Mouse (Mus musculus): Measurements from ENCODE around the gene Agrn. TPM values are rescaled to one million over a fixed set of nuclear protein-coding genes. Genes with fewer than 3 reads are reported as not detected.
A peak's percentile ranks its signal among the peaks of the same experiment; 100 is the strongest.

Gene Agrn
- polyA plus RNA-seq, 1 experiment from 2014 or later = 100 TPM

- peak; percentile 92 for ATAC-seq (ENCODE audit: low FRiP score)
- peak overlapping the region; percentile 81 for H3K4me3 ChIP-seq (replicated peaks)
- WGBS = 0% methylated on average over 24 of the region's 26 CpGs
- no peaks in the 10 kb centered on the region for H3K36me3 ChIP-seq
- no peaks in the 10 kb centered on the region for H3K9me3 ChIP-seq (replicated peaks)
- H3K27me3 ChIP-seq (replicated peaks) = no peaks in the 10 kb centered on the region; the same call in 1 of the 2 replicates
- H3K9ac ChIP-seq (replicated peaks) = peak overlapping the region; percentile 62
- peaks cover 47% of the 10 kb centered on the region for H3K4me1 ChIP-seq
- peak overlapping the region; percentile 95 for H3K27ac ChIP-seq (replicated peaks)
- H3K4me2 ChIP-seq = peak overlapping the region; percentile 89
These were observed 529 bp upstream of the Agrn start for GRCm38 (mm10) chr4:156197829-156198205.

DNA sequence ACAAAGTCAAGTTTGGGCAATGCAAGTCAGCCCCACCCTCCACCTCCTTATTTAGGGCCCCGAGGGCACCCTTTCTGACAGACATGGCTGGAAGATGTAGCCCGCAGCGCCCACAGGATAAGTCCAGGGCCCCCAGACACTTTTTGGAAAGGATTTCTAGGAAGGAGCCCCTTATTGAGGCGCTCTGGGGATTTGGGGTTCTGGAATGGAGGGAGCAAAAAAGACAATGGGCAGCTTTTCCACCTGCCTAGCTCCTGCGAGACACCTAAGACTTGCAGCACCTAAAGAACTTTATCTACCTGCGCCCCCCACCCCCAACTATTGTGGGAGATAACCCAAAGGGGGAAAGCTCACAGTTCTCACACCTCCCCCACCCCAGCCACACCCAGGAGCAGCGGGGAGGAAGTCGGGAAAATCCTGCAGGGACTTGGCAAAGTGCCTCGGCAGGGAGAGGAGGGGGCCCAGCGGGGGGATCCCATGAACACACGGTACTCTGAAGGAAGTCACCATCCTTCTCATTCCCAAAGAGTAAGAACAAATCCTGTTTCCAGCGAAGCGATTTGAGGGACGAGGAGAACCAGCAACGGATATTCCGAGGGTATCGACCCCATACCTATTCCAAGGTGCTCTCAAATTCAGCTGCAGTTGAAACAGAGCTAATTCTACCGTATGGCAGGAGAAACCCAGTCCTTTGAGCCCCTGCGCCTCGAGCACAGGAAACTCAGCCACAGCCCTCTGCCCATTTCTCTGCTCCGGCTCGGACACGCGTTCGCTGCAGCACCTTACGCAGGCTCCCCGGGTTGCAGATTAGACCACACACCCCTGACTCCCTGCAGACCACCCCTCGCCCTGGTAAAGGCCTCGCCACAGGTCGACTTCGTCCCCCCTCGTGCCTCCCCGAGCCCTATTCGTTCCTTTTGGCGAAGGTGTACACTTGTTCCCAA lies 1.1 kb downstream of the Agrn start:
- H3K4me1 ChIP-seq = peaks cover 52% of the 10 kb centered on the region
- 5% methylated on average over 35 of the region's 35 CpGs for WGBS
- no peak for ATAC-seq (ENCODE audit: low FRiP score)
- H3K27me3 ChIP-seq (replicated peaks) = no peaks in the 10 kb centered on the region
- peak overlapping the region; percentile 94 for H3K9ac ChIP-seq (replicated peaks)
- H3K4me2 ChIP-seq = peak overlapping the region; percentile 89
- peak overlapping the region; percentile 81 for H3K4me3 ChIP-seq (replicated peaks)
- peak overlapping the region; percentile 84 for H3K27ac ChIP-seq (replicated peaks)
- peaks cover 9% of the 10 kb centered on the region for H3K36me3 ChIP-seq
- H3K9me3 ChIP-seq (replicated peaks) = no peaks in the 10 kb centered on the region

DNA sequence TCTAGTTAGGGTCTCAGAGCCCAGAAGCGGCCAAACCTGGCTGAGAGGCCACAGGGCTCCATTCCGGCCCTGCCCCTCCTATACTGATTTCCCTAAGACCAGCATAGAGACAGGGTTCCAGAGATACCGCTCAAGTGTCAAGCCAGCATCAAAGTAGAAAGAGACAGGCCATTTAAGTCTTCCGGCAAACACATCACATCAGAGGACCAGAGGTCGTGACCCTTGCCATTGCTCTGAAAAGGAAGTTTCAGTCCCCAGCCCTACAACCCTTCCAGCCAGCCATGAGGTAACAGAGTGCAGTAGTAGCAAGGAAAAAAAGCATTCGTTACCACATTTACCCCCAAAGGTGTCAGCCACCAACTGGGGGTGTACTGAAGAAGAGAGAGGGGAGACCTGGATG lies 2.9 kb downstream of the Agrn start:
- no peak overlapping the region for H3K27ac ChIP-seq (replicated peaks)
- no peaks in the 10 kb centered on the region for H3K9me3 ChIP-seq (replicated peaks)
- no peak overlapping the region for H3K4me3 ChIP-seq (replicated peaks)
- 34% methylated on average over 6 of the region's 6 CpGs for WGBS
- peaks cover 21% of the 10 kb centered on the region for H3K36me3 ChIP-seq
- ATAC-seq (ENCODE audit: low FRiP score) = no peak
- H3K27me3 ChIP-seq (replicated peaks) = no peaks in the 10 kb centered on the region
- H3K9ac ChIP-seq (replicated peaks) = no peak overlapping the region; the same call in 1 of the 2 replicates
- peak overlapping the region; percentile 89 for H3K4me2 ChIP-seq
- peaks cover 69% of the 10 kb centered on the region for H3K4me1 ChIP-seq

GRCm38 (mm10) chr4:156193906-156194305 lies 3.4 kb downstream of the Agrn start:
- ATAC-seq (ENCODE audit: low FRiP score) = no peak
- Histone ChIP-seq H3K9ac (replicated peaks) (no peak overlapping the region; the same call in 1 of the 2 replicates), H3K4me2 (peak overlapping the region; percentile 89), H3K27ac (replicated peaks) (no peak overlapping the region), H3K9me3 (replicated peaks) (no peaks in the 10 kb centered on the region), H3K36me3 (peaks cover 21% of the 10 kb centered on the region), H3K4me3 (replicated peaks) (no peak overlapping the region), H3K4me1 (peaks cover 73% of the 10 kb centered on the region), H3K27me3 (replicated peaks) (no peaks in the 10 kb centered on the region)
- 71% methylated on average over 5 of the region's 5 CpGs for WGBS

DNA sequence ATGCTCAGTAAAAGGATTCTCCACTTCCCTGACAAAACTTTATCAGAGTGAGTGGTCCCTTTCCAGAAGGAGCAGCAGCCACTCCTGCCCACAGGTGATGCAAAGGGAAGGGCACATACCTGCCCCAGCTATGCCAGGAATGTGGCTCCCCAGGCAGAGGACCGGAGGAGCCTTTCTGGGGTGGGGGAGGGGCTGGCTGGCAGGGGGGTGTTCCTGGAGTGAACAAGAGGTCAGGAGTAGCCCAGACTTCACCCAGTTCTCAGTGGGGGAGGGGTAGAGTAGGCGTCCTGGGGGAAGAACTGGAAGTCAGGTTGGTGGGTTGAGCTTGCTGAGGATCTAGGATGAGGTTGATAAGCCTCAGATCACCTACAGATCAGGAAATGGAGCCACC lies 4.1 kb downstream of the Agrn start:
- H3K4me2 ChIP-seq = no peak overlapping the region; the same call in 1 of the 2 replicates
- H3K27me3 ChIP-seq (replicated peaks) = no peaks in the 10 kb centered on the region
- no peak overlapping the region for H3K4me3 ChIP-seq (replicated peaks)
- H3K9ac ChIP-seq (replicated peaks) = no peak overlapping the region
- ATAC-seq (ENCODE audit: low FRiP score) = no peak
- no peaks in the 10 kb centered on the region for H3K9me3 ChIP-seq (replicated peaks)
- H3K4me1 ChIP-seq = peaks cover 81% of the 10 kb centered on the region
- H3K36me3 ChIP-seq = peaks cover 21% of the 10 kb centered on the region
- H3K27ac ChIP-seq (replicated peaks) = peak overlapping the region; percentile 33; the same call in 1 of the 2 replicates
- 26% methylated on average over 2 of the region's 2 CpGs for WGBS

GRCm38 (mm10) chr4:156192421-156193199 lies 4.7 kb downstream of the Agrn start:
- Histone ChIP-seq H3K9me3 (replicated peaks) (no peaks in the 10 kb centered on the region), H3K4me2 (no peak overlapping the region; the same call in 1 of the 2 replicates), H3K27me3 (replicated peaks) (no peaks in the 10 kb centered on the region), H3K27ac (replicated peaks) (peak overlapping the region; percentile 34), H3K9ac (replicated peaks) (no peak overlapping the region), H3K4me3 (replicated peaks) (no peak overlapping the region), H3K36me3 (peaks cover 21% of the 10 kb centered on the region), H3K4me1 (peaks cover 83% of the 10 kb centered on the region)
- no peak for ATAC-seq (ENCODE audit: low FRiP score)
- 49% methylated on average over 8 of the region's 8 CpGs for WGBS

DNA sequence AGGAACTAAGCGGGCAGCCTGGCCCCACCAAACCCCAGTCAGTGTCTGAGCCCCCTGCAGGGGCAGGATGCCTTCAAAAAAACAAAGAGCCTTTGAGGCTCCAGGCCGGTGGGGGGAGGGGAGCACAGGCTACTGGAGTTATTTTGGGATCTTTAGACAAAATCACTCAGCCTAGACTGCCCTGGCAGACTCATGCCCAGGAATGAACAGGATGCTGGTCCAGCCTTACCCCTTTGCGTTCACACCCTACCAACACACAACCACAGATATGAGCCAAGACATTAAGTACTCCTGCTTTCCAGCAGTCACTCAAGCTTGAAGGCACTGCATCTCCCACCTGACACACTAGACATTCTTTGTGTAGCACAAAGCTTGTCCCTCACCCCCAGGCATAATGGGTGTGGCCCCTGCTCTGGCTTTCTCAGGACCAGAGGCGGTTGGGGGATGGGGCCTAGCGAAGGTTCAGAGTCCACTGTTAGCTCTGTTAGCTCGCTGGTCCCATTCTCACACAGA lies 8.4 kb downstream of the Agrn start:
- peaks cover 21% of the 10 kb centered on the region for H3K36me3 ChIP-seq
- H3K27ac ChIP-seq (replicated peaks) = peak overlapping the region; percentile 74
- peak overlapping the region; percentile 15; the same call in 1 of the 2 replicates for H3K4me2 ChIP-seq
- no peak overlapping the region for H3K4me3 ChIP-seq (replicated peaks)
- ATAC-seq (ENCODE audit: low FRiP score) = no peak
- no peaks in the 10 kb centered on the region for H3K9me3 ChIP-seq (replicated peaks)
- H3K9ac ChIP-seq (replicated peaks) = no peak overlapping the region
- peaks cover 93% of the 10 kb centered on the region for H3K4me1 ChIP-seq
- WGBS = 12% methylated on average over 6 of the region's 6 CpGs
- H3K27me3 ChIP-seq (replicated peaks) = no peaks in the 10 kb centered on the region

DNA sequence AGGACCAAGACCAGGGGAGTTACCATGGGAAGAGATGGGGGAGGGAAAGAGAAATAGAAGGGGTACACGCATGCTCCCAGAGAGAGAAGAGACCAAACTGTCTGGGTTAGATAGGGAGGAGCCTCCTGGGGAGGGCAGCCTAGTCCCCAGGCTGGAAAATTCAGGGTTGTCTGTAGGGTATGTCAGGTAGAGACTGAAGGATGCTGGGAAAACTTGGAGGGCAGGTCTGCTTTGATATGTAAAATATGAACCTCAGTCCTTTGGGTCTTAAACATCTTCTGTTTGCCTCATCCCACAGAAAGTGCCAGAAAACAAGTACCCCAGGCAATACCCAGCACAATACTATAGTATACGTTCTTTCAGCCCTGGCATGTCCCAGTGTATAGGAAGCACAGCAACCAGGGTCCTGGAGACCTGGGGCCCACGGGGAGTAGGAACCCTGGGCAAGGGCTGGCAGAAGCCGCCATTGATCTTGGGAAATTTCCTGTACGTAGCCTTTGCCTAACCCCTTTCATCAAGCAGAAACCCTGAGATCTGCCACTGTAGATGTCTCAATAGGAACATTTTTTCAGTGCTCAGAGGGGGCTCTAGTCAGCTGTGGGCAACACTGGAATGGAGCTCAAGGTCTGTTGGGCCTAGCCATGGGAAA lies 9.0 kb downstream of the Agrn start:
- Histone ChIP-seq H3K36me3 (peaks cover 21% of the 10 kb centered on the region), H3K9ac (replicated peaks) (no peak overlapping the region), H3K4me3 (replicated peaks) (no peak overlapping the region), H3K27me3 (replicated peaks) (no peaks in the 10 kb centered on the region), H3K9me3 (replicated peaks) (no peaks in the 10 kb centered on the region), H3K4me2 (peak overlapping the region; percentile 15; the same call in 1 of the 2 replicates), H3K4me1 (peaks cover 93% of the 10 kb centered on the region), H3K27ac (replicated peaks) (peak overlapping the region; percentile 74)
- 39% methylated on average over 5 of the region's 5 CpGs for WGBS
- ATAC-seq (ENCODE audit: low FRiP score) = no peak

- peak overlapping the region; percentile 92 for H3K27ac ChIP-seq (replicated peaks)
- H3K4me3 ChIP-seq (replicated peaks) = peak overlapping the region; percentile 55
- no peaks in the 10 kb centered on the region for H3K9me3 ChIP-seq (replicated peaks)
- peak; percentile 57 for ATAC-seq (ENCODE audit: low FRiP score)
- peaks cover 98% of the 10 kb centered on the region for H3K4me1 ChIP-seq
- no peaks in the 10 kb centered on the region for H3K27me3 ChIP-seq (replicated peaks)
- H3K9ac ChIP-seq (replicated peaks) = peak overlapping the region; percentile 72
- WGBS = 5% methylated on average over 31 of the region's 31 CpGs
- peak overlapping the region; percentile 78 for H3K4me2 ChIP-seq
- H3K36me3 ChIP-seq = peaks cover 12% of the 10 kb centered on the region
These were observed 11.1 kb downstream of the Agrn start for GRCm38 (mm10) chr4:156185950-156186850.

- H3K36me3 ChIP-seq = peaks cover 5% of the 10 kb centered on the region
- 48% methylated on average over 13 of the region's 13 CpGs for WGBS
- peaks cover 98% of the 10 kb centered on the region for H3K4me1 ChIP-seq
- peak; percentile 45; the same call in 1 of the 2 replicates for ATAC-seq (ENCODE audit: low FRiP score)
- peak overlapping the region; percentile 78 for H3K4me2 ChIP-seq
- peak overlapping the region; percentile 72 for H3K9ac ChIP-seq (replicated peaks)
- peak overlapping the region; percentile 92 for H3K27ac ChIP-seq (replicated peaks)
- H3K9me3 ChIP-seq (replicated peaks) = no peaks in the 10 kb centered on the region
- peak overlapping the region; percentile 55 for H3K4me3 ChIP-seq (replicated peaks)
- H3K27me3 ChIP-seq (replicated peaks) = no peaks in the 10 kb centered on the region
These were observed 11.8 kb downstream of the Agrn start for GRCm38 (mm10) chr4:156185456-156185949.

Data from neural tube, embryonic 15.5 days (tissue).